In the genomic region with DNA sequence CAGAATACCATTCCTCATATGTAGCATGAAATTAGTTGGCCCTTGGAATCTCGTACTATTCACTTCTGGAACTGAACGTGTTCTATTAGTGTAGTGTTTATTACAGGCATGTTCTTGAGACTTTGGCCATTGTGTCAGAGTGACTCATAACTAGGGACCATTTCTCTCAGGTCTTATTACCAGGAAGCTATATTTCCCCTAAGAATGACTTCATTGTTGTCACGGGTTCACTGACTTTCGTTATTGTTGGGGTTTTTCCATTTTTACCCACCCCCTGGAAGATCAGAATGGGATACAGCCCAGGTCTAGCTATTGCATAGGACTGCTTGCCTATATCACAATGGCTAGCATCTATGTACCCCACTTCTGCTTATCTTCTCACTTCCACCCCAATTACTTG, we compare ENCODE assay signal across 19 mouse cellular contexts. TPM values are rescaled to one million over a fixed set of nuclear protein-coding genes. Genes with fewer than 3 reads are reported as not detected.
DNase-seq lines count a peak whose midpoint lies in the region; ATAC-seq and TF ChIP-seq lines count a peak whose summit lies in the region.
"Had no signal": no experiment of that assay in that cellular context is flagged by ENCODE, and none has a peak within 500 bp of the region (broad histone marks: within the 10 kb centered on the region; RNA-seq: fewer than 3 reads in every experiment).

No protein-coding gene starts in this region.

- no peaks in the 10 kb centered on the region for H3K9me3 ChIP-seq in heart, postnatal 0 days (replicated peaks; ENCODE audit: control insufficient read depth, low read length)
- H3K9me3 ChIP-seq in forebrain, embryonic 10.5 days = no peaks in the 10 kb centered on the region
- H3K9me3 ChIP-seq: embryonic facial prominence, embryonic 12.5 days; limb, embryonic 12.5 days had no signal

- no peaks in the 10 kb centered on the region for H3K27me3 ChIP-seq in heart, postnatal 0 days (ENCODE audit: control insufficient read depth, insufficient read depth, low read length)
- no peaks in the 10 kb centered on the region for H3K27me3 ChIP-seq in forebrain, embryonic 10.5 days (ENCODE audit: poor library complexity, severe bottlenecking)
- H3K27me3 ChIP-seq: embryonic facial prominence, embryonic 12.5 days; limb, embryonic 12.5 days had no signal

- no peak overlapping the region for H3K4me3 ChIP-seq in heart, postnatal 0 days (ENCODE audit: low read depth, low read length)
- no peak overlapping the region for H3K4me3 ChIP-seq in brown adipose tissue, adult 24 weeks (ENCODE audit: insufficient read depth, low read depth, low read length)
- H3K4me3 ChIP-seq in forebrain, embryonic 10.5 days = no peak overlapping the region
- H3K4me3 ChIP-seq: embryonic facial prominence, embryonic 12.5 days; layer of hippocampus, adult 2 months; limb, embryonic 12.5 days had no signal

- peak overlapping the region; percentile 56; the same call in 1 of the 2 replicates for H3K27ac ChIP-seq in heart, postnatal 0 days (ENCODE audit: low read depth)
- peak overlapping the region; percentile 68 for H3K27ac ChIP-seq in brown adipose tissue, adult 24 weeks (replicated peaks; ENCODE audit: low read depth, low read length)
- no peak overlapping the region for H3K27ac ChIP-seq in forebrain, embryonic 10.5 days
- H3K27ac ChIP-seq: embryonic facial prominence, embryonic 12.5 days; layer of hippocampus, adult 2 months; limb, embryonic 12.5 days; liver, embryonic 14.5 days had no signal

- no peak overlapping the region for H3K4me2 ChIP-seq in heart, postnatal 0 days (ENCODE audit: low read depth, low read length)
- H3K4me2 ChIP-seq: embryonic facial prominence, embryonic 12.5 days; heart, embryonic 11.5 days; limb, embryonic 12.5 days had no signal

- no peak overlapping the region for H3K9ac ChIP-seq in heart, postnatal 0 days (replicated peaks; ENCODE audit: low read depth, low read length)
- H3K9ac ChIP-seq: embryonic facial prominence, embryonic 12.5 days; limb, embryonic 12.5 days; liver, embryonic 14.5 days had no signal

- H3K36me3 ChIP-seq in heart, postnatal 0 days (replicated peaks; ENCODE audit: control insufficient read depth, insufficient read depth, low read length) = no peaks in the 10 kb centered on the region
- no peaks in the 10 kb centered on the region for H3K36me3 ChIP-seq in forebrain, embryonic 10.5 days (replicated peaks)
- H3K36me3 ChIP-seq: embryonic facial prominence, embryonic 12.5 days; limb, embryonic 12.5 days had no signal

- H3K4me1 ChIP-seq in heart, postnatal 0 days (ENCODE audit: control insufficient read depth, insufficient read depth) = 0 out of 2 replicates have a peak, but pooled peaks cover 4% of the 10 kb centered on the region
- peaks cover 8% of the 10 kb centered on the region; the same call in 1 of the 2 replicates for H3K4me1 ChIP-seq in brown adipose tissue, adult 24 weeks (ENCODE audit: control insufficient read depth, insufficient read depth, insufficient read length, low read length)
- H3K4me1 ChIP-seq in forebrain, embryonic 10.5 days = no peaks in the 10 kb centered on the region
- H3K4me1 ChIP-seq: embryonic facial prominence, embryonic 12.5 days; limb, embryonic 12.5 days had no signal

- no peak for DNase-seq in heart, postnatal 0 days (ENCODE audit: low spot score)
- no peak for DNase-seq in heart, adult 11 months
- peak; percentile 49 for DNase-seq in 416B (ENCODE audit: low read depth)
- DNase-seq in large intestine, adult 2 months (ENCODE audit: low read depth, low spot score) = peak; percentile 78
- DNase-seq in right cerebral cortex, adult 2 months (ENCODE audit: low spot score in 2 of 2) = no peak
- no peak for DNase-seq in layer of hippocampus, adult 8-10 months (ENCODE audit: low spot score in 2 of 2)
- DNase-seq in forebrain, embryonic 10.5 days (ENCODE audit: extremely low spot score, low spot score) = no peak
- DNase-seq: adrenal gland, adult 2 months; cerebellum, adult 18-20 months; gastrocnemius, postnatal 14 days; midbrain, embryonic 14.5 days; retina, postnatal 1 day; thymus, postnatal 4 days had no signal

- ATAC-seq in heart, postnatal 0 days (ENCODE audit: insufficient read depth, low read depth) = peak; percentile 44; the same call in 1 of the 2 replicates

- TF ChIP-seq EP300 in heart, postnatal 0 days (IDR thresholded peaks at IDR 0.05; ENCODE audit: low read depth) = no peak

- WGBS in heart, postnatal 0 days = 55% methylated on average over 4 of the region's 4 CpGs
- 11% methylated on average over 4 of the region's 4 CpGs for WGBS in large intestine, adult 2 months
- 88% methylated on average over 4 of the region's 4 CpGs for WGBS in forebrain, embryonic 10.5 days

- TF ChIP-seq CTCF in heart, postnatal 0 days (IDR thresholded peaks at IDR 0.05; ENCODE audit: low read depth) = no peak

RNA-seq across cellular contexts. Expression of gene Pik3c2a, which starts 13.7 kb away (rescaled TPM):
- total RNA-seq in heart, postnatal 0 days (2014; rRNA removed; ENCODE audit: low replicate concordance) = 27.1 and 30.9 TPM in 2 replicates
- polyA plus RNA-seq in heart, postnatal 0 days (2015; fragmentation: Nextera tagmentation; extraction: Ambion mirVana) = 7.1 and 7.6 TPM in 2 replicates
- polyA plus RNA-seq in brown adipose tissue, adult 24 weeks (2012; ENCODE audit: insufficient read depth, insufficient read length, missing spikeins) = 16.4 and 17.4 TPM in 2 replicates
- polyA plus RNA-seq in large intestine, adult 2 months (2012; rRNA removed) = 3.5 and 4.5 TPM in 2 replicates
- 10 to 100 TPM; 27.1 to 35.8 (median 34.3) TPM for total RNA-seq in layer of hippocampus, adult 8-10 months (2022)
- 33.9 and 35.5 TPM in 2 replicates for polyA plus RNA-seq in forebrain, embryonic 10.5 days (2016; fragmentation: Nextera tagmentation; extraction: Ambion mirVana)

RNA-seq across cellular contexts. Expression of gene Nucb2, which starts 47.2 kb away (rescaled TPM):
- total RNA-seq in heart, postnatal 0 days (2014; rRNA removed; ENCODE audit: low replicate concordance) = 4.1 and 7.6 TPM in 2 replicates
- polyA plus RNA-seq in heart, postnatal 0 days (2015; fragmentation: Nextera tagmentation; extraction: Ambion mirVana) = 7.4 and 8.0 TPM in 2 replicates
- 5.2 and 9.1 TPM in 2 replicates for polyA plus RNA-seq in brown adipose tissue, adult 24 weeks (2012; ENCODE audit: insufficient read depth, insufficient read length, missing spikeins)
- 2.6 and 2.7 TPM in 2 replicates for polyA plus RNA-seq in large intestine, adult 2 months (2012; rRNA removed)
- total RNA-seq in layer of hippocampus, adult 8-10 months (2022) = 10 to 100 TPM; 23.3 to 25.7 (median 24.2) TPM
- 10.1 and 12.7 TPM in 2 replicates for polyA plus RNA-seq in forebrain, embryonic 10.5 days (2016; fragmentation: Nextera tagmentation; extraction: Ambion mirVana)

Comparison
In these comparisons a context has a peak if more than half of its experiments do, and no peak if none do; other contexts are left out.
1. DNase-seq: peak in 416B (single experiment) and large intestine, adult 2 months (single experiment); none in heart, postnatal 0 days (single experiment), heart, adult 11 months (single experiment), right cerebral cortex, adult 2 months (0 of 2), layer of hippocampus, adult 8-10 months (0 of 2) and forebrain, embryonic 10.5 days (single experiment).